Mouse (Mus musculus): ENCODE results near the gene Cmtm4. TPM values are rescaled to one million over a fixed set of nuclear protein-coding genes. Genes with fewer than 3 reads are reported as not detected.

Gene Cmtm4
- total RNA-seq, 1 experiment: 21.3 TPM

DNA sequence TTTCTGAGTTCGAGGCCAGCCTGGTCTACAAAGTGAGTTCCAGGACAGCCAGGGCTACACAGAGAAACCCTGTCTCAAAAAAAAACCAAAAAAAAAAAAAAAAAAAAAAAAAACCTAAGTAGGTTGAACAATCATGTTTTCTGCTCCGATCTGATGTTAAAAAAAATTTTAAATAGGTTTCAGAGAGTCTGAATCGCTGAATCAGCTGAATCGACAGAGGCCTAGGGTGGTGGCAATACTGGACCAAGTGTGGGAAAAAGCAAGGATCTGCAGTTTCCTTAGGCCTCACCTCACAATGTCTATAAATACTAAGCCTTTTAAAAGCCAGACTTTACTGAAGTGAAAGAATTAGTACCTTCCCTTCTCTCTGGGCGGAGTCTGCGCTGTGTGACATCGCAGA, 2.5 kb downstream of the Cmtm4 start:
- Histone ChIP-seq H3K9ac (ENCODE audit: insufficient read depth, low read depth, low read length, poor library complexity, severe bottlenecking) (no peak overlapping the region), H3K9me3 (ENCODE audit: control insufficient read depth, insufficient read depth, low read depth, low read length) (no peaks in the 10 kb centered on the region), H3K4me3 (ENCODE audit: insufficient read depth in 1 of 2, low read depth in 1 of 2, low read length in 2 of 2, poor library complexity in 1 of 2, severe bottlenecking in 1 of 2) (no peak overlapping the region), H3K4me1 (ENCODE audit: control insufficient read depth in 2 of 2, insufficient read depth in 2 of 2, low read length in 2 of 2, poor library complexity in 1 of 2) (peaks cover 0 to 6% of the 10 kb centered on the region in 2 experiments; a peak in 2 of 4 replicates), H3K36me3 (ENCODE audit: control insufficient read depth, insufficient read depth, low read length, poor library complexity, severe bottlenecking) (0 out of 2 replicates have a peak, but pooled peaks cover 3% of the 10 kb centered on the region), H3K27ac (ENCODE audit: insufficient read depth, low read depth, low read length, poor library complexity, severe bottlenecking) (no peak overlapping the region)
- in situ Hi-C loops (cut with MboI; ENCODE audit: low sequenced_read_pairs in 2 of 2, unreplicated experiment in 2 of 2): no loop called here
- no peak for DNase-seq (ENCODE audit: low read depth, low spot score)
- TF ChIP-seq MAFK (IDR thresholded peaks at IDR 0.05; ENCODE audit: insufficient read depth, low read depth, low read length) (peak; percentile 74; the same call in 1 of the 2 replicates), HCFC1 (IDR thresholded peaks at IDR 0.05; ENCODE audit: borderline replicate concordance, insufficient read depth, low read length) (no peak)

DNA sequence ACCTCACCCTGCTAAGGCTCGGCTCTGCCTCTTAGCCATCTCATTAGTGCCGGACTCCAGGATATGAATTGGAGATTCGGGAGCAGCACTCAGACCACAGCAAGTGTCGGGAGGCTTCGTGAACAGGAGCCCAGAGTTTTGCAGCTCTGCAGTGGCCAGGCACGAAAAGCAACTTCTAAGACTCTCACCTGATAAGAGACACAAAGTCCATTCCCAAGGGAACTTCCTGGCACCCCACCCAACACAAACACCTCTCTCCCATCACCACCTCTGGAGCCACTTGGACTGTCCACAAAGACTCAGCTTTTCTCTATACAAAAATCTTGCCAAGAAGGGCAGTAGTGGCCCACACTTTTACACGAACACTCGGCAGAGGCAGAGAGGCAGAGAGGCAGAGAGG, 5.4 kb downstream of the Cmtm4 start:
- DNase-seq (ENCODE audit: low read depth, low spot score): no peak
- in situ Hi-C loops (cut with MboI; ENCODE audit: low sequenced_read_pairs in 2 of 2, unreplicated experiment in 2 of 2): no loop called here
- H3K4me3 ChIP-seq (ENCODE audit: insufficient read depth in 1 of 2, low read depth in 1 of 2, low read length in 2 of 2, poor library complexity in 1 of 2, severe bottlenecking in 1 of 2): no peak overlapping the region
- H3K27ac ChIP-seq (ENCODE audit: insufficient read depth, low read depth, low read length, poor library complexity, severe bottlenecking): no peak overlapping the region
- TF ChIP-seq ZC3H11A (IDR thresholded peaks at IDR 0.05; ENCODE audit: borderline replicate concordance, low read depth, low read length) (no peak), ZNF384 (IDR thresholded peaks at IDR 0.05; ENCODE audit: low read depth, low read length) (no peak), CHD2 (IDR thresholded peaks at IDR 0.05; ENCODE audit: low read depth, low read length) (no peak), MAFK (IDR thresholded peaks at IDR 0.05; ENCODE audit: insufficient read depth, low read depth, low read length) (no peak), HCFC1 (IDR thresholded peaks at IDR 0.05; ENCODE audit: borderline replicate concordance, insufficient read depth, low read length) (no peak)
- no peak overlapping the region for H3K9ac ChIP-seq (ENCODE audit: insufficient read depth, low read depth, low read length, poor library complexity, severe bottlenecking)
- H3K4me1 ChIP-seq (ENCODE audit: control insufficient read depth in 2 of 2, insufficient read depth in 2 of 2, low read length in 2 of 2, poor library complexity in 1 of 2): peaks cover 3 to 16% of the 10 kb centered on the region in 2 experiments; a peak in 3 of 4 replicates
- no peaks in the 10 kb centered on the region for H3K9me3 ChIP-seq (ENCODE audit: control insufficient read depth, insufficient read depth, low read depth, low read length)
- H3K36me3 ChIP-seq (ENCODE audit: control insufficient read depth, insufficient read depth, low read length, poor library complexity, severe bottlenecking): 0 out of 2 replicates have a peak, but pooled peaks cover 3% of the 10 kb centered on the region

DNA sequence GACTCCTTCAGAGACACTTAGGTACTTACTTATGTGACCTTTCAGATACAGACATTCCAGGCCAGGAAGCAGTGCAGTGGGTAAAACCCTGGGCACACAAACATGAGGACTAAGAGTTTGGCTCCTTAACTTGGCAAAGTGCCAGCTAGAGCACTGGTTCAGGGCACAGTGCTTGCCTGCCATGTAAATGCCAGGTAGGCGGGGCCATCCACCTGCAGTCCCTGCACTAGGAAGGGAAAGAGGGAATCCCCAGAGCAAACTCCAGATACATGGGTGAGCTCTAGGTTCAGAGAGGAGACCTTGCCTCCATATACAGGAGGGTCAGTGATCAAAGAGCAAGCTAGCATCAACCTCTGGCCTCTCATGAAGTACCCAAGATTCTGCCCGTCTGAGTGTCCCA, 7.6 kb downstream of the Cmtm4 start:
- TF ChIP-seq ZC3H11A (IDR thresholded peaks at IDR 0.05; ENCODE audit: borderline replicate concordance, low read depth, low read length): no peak
- no peak for TF ChIP-seq ZNF384 (IDR thresholded peaks at IDR 0.05; ENCODE audit: low read depth, low read length)
- TF ChIP-seq CHD2 (IDR thresholded peaks at IDR 0.05; ENCODE audit: low read depth, low read length): no peak
- TF ChIP-seq HCFC1 (IDR thresholded peaks at IDR 0.05; ENCODE audit: borderline replicate concordance, insufficient read depth, low read length): no peak
- in situ Hi-C loops (cut with MboI; ENCODE audit: low sequenced_read_pairs in 2 of 2, unreplicated experiment in 2 of 2): no loop called here
- H3K27ac ChIP-seq (ENCODE audit: insufficient read depth, low read depth, low read length, poor library complexity, severe bottlenecking): no peak overlapping the region
- H3K36me3 ChIP-seq (ENCODE audit: control insufficient read depth, insufficient read depth, low read length, poor library complexity, severe bottlenecking): no peaks in the 10 kb centered on the region
- no peaks in the 10 kb centered on the region for H3K9me3 ChIP-seq (ENCODE audit: control insufficient read depth, insufficient read depth, low read depth, low read length)
- H3K4me3 ChIP-seq (ENCODE audit: insufficient read depth in 1 of 2, low read depth in 1 of 2, low read length in 2 of 2, poor library complexity in 1 of 2, severe bottlenecking in 1 of 2): no peak overlapping the region
- no peak for DNase-seq (ENCODE audit: low read depth, low spot score)
- H3K4me1 ChIP-seq (ENCODE audit: control insufficient read depth in 2 of 2, insufficient read depth in 2 of 2, low read length in 2 of 2, poor library complexity in 1 of 2): peaks cover 3 to 10% of the 10 kb centered on the region in 2 experiments; a peak in 3 of 4 replicates
- no peak overlapping the region for H3K9ac ChIP-seq (ENCODE audit: insufficient read depth, low read depth, low read length, poor library complexity, severe bottlenecking)

DNA sequence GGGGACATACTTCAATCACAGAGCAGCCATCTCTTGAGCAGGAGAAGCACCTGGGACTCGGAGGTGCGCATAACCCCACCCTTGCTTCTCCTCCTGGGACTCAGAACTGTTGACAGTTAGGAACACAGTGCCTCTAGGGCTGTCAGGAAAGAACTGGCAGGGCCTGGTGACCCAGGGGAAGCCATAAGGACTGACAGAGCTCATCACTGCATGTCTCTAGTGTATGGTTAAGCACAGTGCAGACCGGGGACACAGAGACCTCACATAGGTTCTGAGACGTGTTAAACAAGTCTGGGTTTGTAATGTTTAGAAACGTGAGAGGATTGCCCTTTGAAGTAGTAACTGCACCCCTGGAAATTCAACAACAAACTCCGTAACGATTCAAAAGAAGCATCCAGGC, 8.1 kb downstream of the Cmtm4 start:
- H3K9ac ChIP-seq (ENCODE audit: insufficient read depth, low read depth, low read length, poor library complexity, severe bottlenecking): 0 out of 2 replicates have a peak overlapping the region, but pooled peaks have one; percentile 14
- H3K27ac ChIP-seq (ENCODE audit: insufficient read depth, low read depth, low read length, poor library complexity, severe bottlenecking): no peak overlapping the region
- TF ChIP-seq ZC3H11A (IDR thresholded peaks at IDR 0.05; ENCODE audit: borderline replicate concordance, low read depth, low read length): no peak
- no peak for TF ChIP-seq MAFK (IDR thresholded peaks at IDR 0.05; ENCODE audit: insufficient read depth, low read depth, low read length)
- no peak for TF ChIP-seq ZNF384 (IDR thresholded peaks at IDR 0.05; ENCODE audit: low read depth, low read length)
- no peak for TF ChIP-seq HCFC1 (IDR thresholded peaks at IDR 0.05; ENCODE audit: borderline replicate concordance, insufficient read depth, low read length)
- H3K4me3 ChIP-seq (ENCODE audit: insufficient read depth in 1 of 2, low read depth in 1 of 2, low read length in 2 of 2, poor library complexity in 1 of 2, severe bottlenecking in 1 of 2): peak overlapping the region in 1 of 2 experiments; percentile 36; a peak in 1 of 4 replicates
- no peak for DNase-seq (ENCODE audit: low read depth, low spot score)
- H3K36me3 ChIP-seq (ENCODE audit: control insufficient read depth, insufficient read depth, low read length, poor library complexity, severe bottlenecking): no peaks in the 10 kb centered on the region
- peaks cover 3 to 12% of the 10 kb centered on the region in 2 experiments; a peak in 3 of 4 replicates for H3K4me1 ChIP-seq (ENCODE audit: control insufficient read depth in 2 of 2, insufficient read depth in 2 of 2, low read length in 2 of 2, poor library complexity in 1 of 2)
- no peaks in the 10 kb centered on the region for H3K9me3 ChIP-seq (ENCODE audit: control insufficient read depth, insufficient read depth, low read depth, low read length)
- in situ Hi-C loops (cut with MboI; ENCODE audit: low sequenced_read_pairs in 2 of 2, unreplicated experiment in 2 of 2): no loop called here

DNA sequence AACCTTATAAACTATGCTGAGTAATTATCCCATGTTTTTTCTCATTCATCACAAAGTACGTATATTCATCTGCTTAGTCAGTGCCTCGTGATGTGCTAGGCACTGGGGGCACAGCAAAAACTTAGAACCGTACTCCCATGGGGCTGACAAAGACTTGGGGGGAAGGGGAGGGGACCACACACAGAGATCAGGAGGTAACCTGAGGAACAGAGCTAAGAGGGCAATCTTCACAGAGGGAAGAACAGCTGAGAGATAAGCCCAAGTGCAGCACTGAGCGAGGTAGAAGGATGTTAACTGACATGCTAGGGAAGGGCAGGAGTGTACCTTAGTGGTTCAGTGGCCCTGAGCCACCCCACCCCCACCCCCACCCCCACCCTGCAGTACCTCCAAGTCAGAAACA, 8.9 kb downstream of the Cmtm4 start:
- in situ Hi-C loops (cut with MboI; ENCODE audit: low sequenced_read_pairs in 2 of 2, unreplicated experiment in 2 of 2): no loop called here
- no peak overlapping the region for H3K9ac ChIP-seq (ENCODE audit: insufficient read depth, low read depth, low read length, poor library complexity, severe bottlenecking)
- no peaks in the 10 kb centered on the region for H3K36me3 ChIP-seq (ENCODE audit: control insufficient read depth, insufficient read depth, low read length, poor library complexity, severe bottlenecking)
- peaks cover 3 to 13% of the 10 kb centered on the region in 2 experiments; a peak in 3 of 4 replicates for H3K4me1 ChIP-seq (ENCODE audit: control insufficient read depth in 2 of 2, insufficient read depth in 2 of 2, low read length in 2 of 2, poor library complexity in 1 of 2)
- H3K4me3 ChIP-seq (ENCODE audit: insufficient read depth in 1 of 2, low read depth in 1 of 2, low read length in 2 of 2, poor library complexity in 1 of 2, severe bottlenecking in 1 of 2): no peak overlapping the region
- TF ChIP-seq CHD2 (IDR thresholded peaks at IDR 0.05; ENCODE audit: low read depth, low read length) (no peak), ZC3H11A (IDR thresholded peaks at IDR 0.05; ENCODE audit: borderline replicate concordance, low read depth, low read length) (no peak), ZNF384 (IDR thresholded peaks at IDR 0.05; ENCODE audit: low read depth, low read length) (no peak), HCFC1 (IDR thresholded peaks at IDR 0.05; ENCODE audit: borderline replicate concordance, insufficient read depth, low read length) (no peak), MAFK (IDR thresholded peaks at IDR 0.05; ENCODE audit: insufficient read depth, low read depth, low read length) (no peak)
- H3K27ac ChIP-seq (ENCODE audit: insufficient read depth, low read depth, low read length, poor library complexity, severe bottlenecking): no peak overlapping the region; the same call in 1 of the 2 replicates
- DNase-seq (ENCODE audit: low read depth, low spot score): no peak
- no peaks in the 10 kb centered on the region for H3K9me3 ChIP-seq (ENCODE audit: control insufficient read depth, insufficient read depth, low read depth, low read length)

Measured in ES-E14 (cell line).